Mouse (Mus musculus): ENCODE results near the gene Nfu1. TPM values are rescaled to one million over a fixed set of nuclear protein-coding genes. Genes with fewer than 3 reads are reported as not detected.
"Not testable (repeated sequence)": the region's sequence is repeated elsewhere in the genome, so short reads cannot be mapped to it uniquely, and the experiment has no call there.

Nfu1 gene
- polyA plus RNA-seq, 1 experiment: 77.5 TPM

- Histone ChIP-seq H3K27ac (ENCODE audit: insufficient read depth, low read length) (peak overlapping the region; percentile 55), H3K27me3 (ENCODE audit: control insufficient read depth, insufficient read depth, low read length, poor library complexity, severe bottlenecking) (no peaks in the 10 kb centered on the region), H3K9me3 (replicated peaks; ENCODE audit: control insufficient read depth, insufficient read depth, low read length, poor library complexity, severe bottlenecking) (no peaks in the 10 kb centered on the region), H3K36me3 (ENCODE audit: control insufficient read depth, insufficient read depth, low read length, poor library complexity, severe bottlenecking) (no peaks in the 10 kb centered on the region), H3K9ac (ENCODE audit: low read depth, poor library complexity, severe bottlenecking) (peak overlapping the region; percentile 64), H3K4me3 (ENCODE audit: low read depth, low read length) (peak overlapping the region; percentile 81), H3K4me1 (ENCODE audit: control insufficient read depth, insufficient read depth, low read length) (peaks cover 3% of the 10 kb centered on the region)
- TF ChIP-seq CTCF (IDR thresholded peaks at IDR 0.05; ENCODE audit: low read depth, low read length): no peak
- no peak for TF ChIP-seq EP300 (IDR thresholded peaks at IDR 0.05; ENCODE audit: insufficient read depth, low read depth, low read length)
- TF ChIP-seq POLR2A (IDR thresholded peaks at IDR 0.05; ENCODE audit: insufficient read depth, low read length): no peak
Observed at GRCm38 (mm10) chr6:87042004-87042336, 32.9 kb downstream of the Nfu1 start.

DNA sequence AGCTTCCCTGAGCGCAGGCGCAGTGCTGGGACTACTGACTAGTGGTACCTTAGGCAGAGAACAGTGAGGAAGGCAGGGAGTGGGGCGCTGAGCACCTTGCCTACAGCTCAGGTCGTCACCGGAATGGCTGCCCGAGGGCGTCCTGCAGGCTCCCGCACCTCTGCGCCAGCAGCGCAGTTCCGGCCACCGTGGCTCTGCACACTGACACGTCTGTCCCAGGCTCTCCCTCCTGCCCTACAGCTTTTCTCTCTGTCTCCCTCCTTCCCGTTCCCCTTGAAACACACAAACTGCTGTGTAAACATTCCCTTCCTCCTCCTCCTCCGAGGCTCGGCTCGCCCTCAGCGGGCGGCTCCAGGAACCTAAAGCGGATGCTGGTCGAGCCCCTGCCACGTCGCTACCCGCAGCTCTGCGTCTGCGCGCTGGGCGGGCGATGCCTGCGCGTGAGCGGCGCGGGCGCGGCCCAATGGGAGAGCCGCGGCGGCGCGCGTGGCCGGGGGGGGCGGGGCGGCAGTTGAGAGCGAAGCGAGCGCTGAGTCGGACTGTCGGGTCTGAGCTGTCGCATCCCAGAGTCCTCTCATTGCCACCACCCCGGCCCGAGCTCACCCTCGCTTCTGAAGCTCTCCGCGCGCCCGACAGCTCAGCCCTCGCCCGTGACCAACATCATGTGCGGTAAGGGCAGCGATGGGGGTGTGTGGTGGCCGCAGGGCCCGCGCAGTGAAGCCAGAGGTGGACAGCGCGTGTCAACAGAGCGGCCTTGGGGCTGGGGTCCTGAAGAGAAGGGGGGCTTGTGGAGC, 33.5 kb downstream of the Nfu1 start, which contains the start of gene Gfpt1:
Gene Gfpt1, plus strand, starts transcription at position 510 of the 794 bp plus-strand sequence.
- H3K4me1 ChIP-seq (ENCODE audit: control insufficient read depth, insufficient read depth, low read length): peaks cover 3% of the 10 kb centered on the region

GRCm38 (mm10) chr6:87043131-87043516, 34.1 kb downstream of the Nfu1 start:
- Histone ChIP-seq H3K36me3 (ENCODE audit: control insufficient read depth, insufficient read depth, low read length, poor library complexity, severe bottlenecking) (no peaks in the 10 kb centered on the region), H3K27me3 (ENCODE audit: control insufficient read depth, insufficient read depth, low read length, poor library complexity, severe bottlenecking) (no peaks in the 10 kb centered on the region), H3K4me3 (ENCODE audit: low read depth, low read length) (peak overlapping the region; percentile 81), H3K9ac (ENCODE audit: low read depth, poor library complexity, severe bottlenecking) (peak overlapping the region; percentile 64), H3K9me3 (replicated peaks; ENCODE audit: control insufficient read depth, insufficient read depth, low read length, poor library complexity, severe bottlenecking) (no peaks in the 10 kb centered on the region), H3K4me1 (ENCODE audit: control insufficient read depth, insufficient read depth, low read length) (peaks cover 3% of the 10 kb centered on the region), H3K27ac (ENCODE audit: insufficient read depth, low read length) (no peak overlapping the region)
- TF ChIP-seq CTCF (IDR thresholded peaks at IDR 0.05; ENCODE audit: low read depth, low read length) (no peak), EP300 (IDR thresholded peaks at IDR 0.05; ENCODE audit: insufficient read depth, low read depth, low read length) (no peak), POLR2A (IDR thresholded peaks at IDR 0.05; ENCODE audit: insufficient read depth, low read length) (no peak)

More for the DNA sequence above, 33.5 kb downstream of the Nfu1 start, which contains the start of gene Gfpt1:
- Histone ChIP-seq H3K27me3 (ENCODE audit: control insufficient read depth, insufficient read depth, low read length, poor library complexity, severe bottlenecking) (no peaks in the 10 kb centered on the region), H3K27ac (ENCODE audit: insufficient read depth, low read length) (peak within 1 kb of the TSS; percentile 55), H3K9me3 (replicated peaks; ENCODE audit: control insufficient read depth, insufficient read depth, low read length, poor library complexity, severe bottlenecking) (no peaks in the 10 kb centered on the region), H3K9ac (ENCODE audit: low read depth, poor library complexity, severe bottlenecking) (peak within 1 kb of the TSS; percentile 64), H3K4me3 (ENCODE audit: low read depth, low read length) (peak within 1 kb of the TSS; percentile 81), H3K36me3 (ENCODE audit: control insufficient read depth, insufficient read depth, low read length, poor library complexity, severe bottlenecking) (no peaks in the 10 kb centered on the region)
- TF ChIP-seq EP300 (IDR thresholded peaks at IDR 0.05; ENCODE audit: insufficient read depth, low read depth, low read length) (no peak), POLR2A (IDR thresholded peaks at IDR 0.05; ENCODE audit: insufficient read depth, low read length) (peak; percentile 80)

- TF ChIP-seq EP300 (IDR thresholded peaks at IDR 0.05; ENCODE audit: insufficient read depth, low read depth, low read length) (no peak), CTCF (IDR thresholded peaks at IDR 0.05; ENCODE audit: low read depth, low read length) (no peak), POLR2A (IDR thresholded peaks at IDR 0.05; ENCODE audit: insufficient read depth, low read length) (no peak)
- Histone ChIP-seq H3K27ac (ENCODE audit: insufficient read depth, low read length) (no peak overlapping the region), H3K9ac (ENCODE audit: low read depth, poor library complexity, severe bottlenecking) (no peak overlapping the region), H3K36me3 (ENCODE audit: control insufficient read depth, insufficient read depth, low read length, poor library complexity, severe bottlenecking) (no peaks in the 10 kb centered on the region), H3K4me1 (ENCODE audit: control insufficient read depth, insufficient read depth, low read length) (peaks cover 3% of the 10 kb centered on the region), H3K27me3 (ENCODE audit: control insufficient read depth, insufficient read depth, low read length, poor library complexity, severe bottlenecking) (no peaks in the 10 kb centered on the region), H3K9me3 (replicated peaks; ENCODE audit: control insufficient read depth, insufficient read depth, low read length, poor library complexity, severe bottlenecking) (no peaks in the 10 kb centered on the region), H3K4me3 (ENCODE audit: low read depth, low read length) (no peak overlapping the region)
Observed at GRCm38 (mm10) chr6:87044895-87045294, 35.9 kb downstream of the Nfu1 start.

GRCm38 (mm10) chr6:87045507-87045906, 36.5 kb downstream of the Nfu1 start:
- Histone ChIP-seq H3K4me1 (ENCODE audit: control insufficient read depth, insufficient read depth, low read length) (peaks cover 3% of the 10 kb centered on the region), H3K4me3 (ENCODE audit: low read depth, low read length) (no peak overlapping the region), H3K9ac (ENCODE audit: low read depth, poor library complexity, severe bottlenecking) (no peak overlapping the region), H3K9me3 (replicated peaks; ENCODE audit: control insufficient read depth, insufficient read depth, low read length, poor library complexity, severe bottlenecking) (no peaks in the 10 kb centered on the region), H3K36me3 (ENCODE audit: control insufficient read depth, insufficient read depth, low read length, poor library complexity, severe bottlenecking) (no peaks in the 10 kb centered on the region), H3K27ac (ENCODE audit: insufficient read depth, low read length) (no peak overlapping the region), H3K27me3 (ENCODE audit: control insufficient read depth, insufficient read depth, low read length, poor library complexity, severe bottlenecking) (no peaks in the 10 kb centered on the region)
- TF ChIP-seq POLR2A (IDR thresholded peaks at IDR 0.05; ENCODE audit: insufficient read depth, low read length): no peak
- no peak for TF ChIP-seq EP300 (IDR thresholded peaks at IDR 0.05; ENCODE audit: insufficient read depth, low read depth, low read length)
- TF ChIP-seq CTCF (IDR thresholded peaks at IDR 0.05; ENCODE audit: low read depth, low read length): no peak

DNA sequence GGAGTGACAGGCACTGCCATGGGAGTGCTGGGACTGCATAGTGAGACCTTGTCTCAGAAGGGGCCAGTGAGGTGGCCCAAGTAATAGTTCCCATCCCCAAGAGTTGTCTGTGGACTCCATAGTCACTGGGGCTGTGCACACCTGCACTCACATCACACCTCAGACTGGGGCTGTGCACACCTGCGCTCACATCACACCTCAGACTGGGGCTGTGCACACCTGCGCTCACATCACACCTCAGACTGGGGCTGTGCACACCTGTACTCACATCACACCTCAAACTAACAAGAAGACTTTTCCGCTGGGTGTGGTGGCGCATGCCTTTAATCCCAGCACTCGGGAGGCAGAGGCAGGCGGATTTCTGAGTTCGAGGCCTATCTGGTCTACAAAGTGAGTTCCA, 39.7 kb downstream of the Nfu1 start:
- not testable (repeated sequence) for H3K4me1 ChIP-seq (ENCODE audit: control insufficient read depth, insufficient read depth, low read length); H3K9ac ChIP-seq (ENCODE audit: low read depth, poor library complexity, severe bottlenecking); H3K36me3 ChIP-seq (ENCODE audit: control insufficient read depth, insufficient read depth, low read length, poor library complexity, severe bottlenecking); H3K27ac ChIP-seq (ENCODE audit: insufficient read depth, low read length); H3K9me3 ChIP-seq (replicated peaks; ENCODE audit: control insufficient read depth, insufficient read depth, low read length, poor library complexity, severe bottlenecking); H3K4me3 ChIP-seq (ENCODE audit: low read depth, low read length); H3K27me3 ChIP-seq (ENCODE audit: control insufficient read depth, insufficient read depth, low read length, poor library complexity, severe bottlenecking)
